Comparison of ENCODE assay signal across 12 mouse cellular contexts in the genomic region with DNA sequence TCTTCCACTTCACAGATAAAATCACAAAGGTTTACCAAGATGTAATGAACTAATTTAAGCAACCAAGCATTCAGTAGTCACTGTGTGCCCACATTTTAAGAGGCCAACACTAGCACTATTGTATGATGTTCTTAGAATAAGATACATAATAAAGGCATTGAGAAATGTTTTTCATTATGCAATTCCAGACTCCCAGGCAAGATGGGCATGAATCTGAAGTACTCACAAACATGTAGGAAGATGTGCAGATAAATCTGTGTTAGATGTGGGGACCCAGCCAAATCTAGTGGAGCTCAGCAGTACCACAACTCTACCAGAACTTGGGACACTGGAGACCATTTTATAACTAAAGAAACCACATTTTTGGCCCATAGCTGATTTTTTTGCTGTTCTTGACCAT.
"Had no signal": no experiment of that assay in that cellular context is flagged by ENCODE, and none has a peak within 500 bp of the region (broad histone marks: within the 10 kb centered on the region; RNA-seq: fewer than 3 reads in every experiment).

No protein-coding gene starts in this region.

- H3K9ac ChIP-seq: liver, embryonic 13.5 days; midbrain, embryonic 13.5 days had no signal

- H3K27me3 ChIP-seq: liver, embryonic 13.5 days; midbrain, embryonic 13.5 days had no signal

- ATAC-seq: intestine, postnatal 0 days had no signal

- H3K4me3 ChIP-seq: liver, embryonic 13.5 days; midbrain, embryonic 13.5 days had no signal

- H3K36me3 ChIP-seq: liver, embryonic 13.5 days; midbrain, embryonic 13.5 days had no signal

- H3K4me1 ChIP-seq: liver, embryonic 13.5 days; midbrain, embryonic 13.5 days had no signal

- H3K27ac ChIP-seq: liver, embryonic 13.5 days; midbrain, embryonic 13.5 days had no signal

- H3K9me3 ChIP-seq: liver, embryonic 13.5 days; midbrain, embryonic 13.5 days had no signal

- DNase-seq: kidney, adult 2 months; kidney, postnatal 10 days; kidney, postnatal 36 days; liver, embryonic 13.5 days; lung, adult 2 months; lung, postnatal 14 days; lung, postnatal 4 days; thymus, adult 2 months; thymus, postnatal 14 days; thymus, postnatal 4 days had no signal

- H3K4me2 ChIP-seq: liver, embryonic 13.5 days; midbrain, embryonic 13.5 days had no signal
